Mouse (Mus musculus): ENCODE data around the gene Atp2a2. TPM values are rescaled to one million over a fixed set of nuclear protein-coding genes. Genes with fewer than 3 reads are reported as not detected.

Atp2a2 gene
- total RNA-seq, 1 experiment: 372 TPM

DNA sequence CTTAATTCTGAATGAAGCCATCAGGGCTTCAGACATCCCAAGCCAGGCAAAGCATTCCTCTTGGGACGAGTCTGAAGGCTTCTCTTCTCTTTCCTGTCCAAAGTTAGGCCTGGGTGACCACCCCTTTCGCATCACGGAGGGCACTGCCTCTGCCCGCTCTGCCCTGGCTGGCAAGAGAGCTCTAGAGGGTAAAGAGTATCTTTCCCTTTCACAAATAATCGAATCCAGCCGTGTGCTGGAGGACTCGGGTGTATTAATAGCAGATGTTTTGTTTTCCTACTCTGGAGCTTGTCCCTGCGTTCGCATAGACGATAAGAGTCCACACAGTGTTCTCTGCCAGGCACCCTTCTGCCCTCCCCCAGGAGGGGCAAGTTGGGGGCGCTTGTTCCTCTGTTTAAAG lies 25.7 kb upstream of the Atp2a2 start:
- H3K4me3 ChIP-seq (ENCODE audit: insufficient read depth in 1 of 2, low read depth in 1 of 2, low read length in 2 of 2, poor library complexity in 1 of 2, severe bottlenecking in 1 of 2): no peak overlapping the region
- H3K27ac ChIP-seq (ENCODE audit: insufficient read depth, low read depth, low read length, poor library complexity, severe bottlenecking): no peak overlapping the region
- DNase-seq (ENCODE audit: low read depth, low spot score): no peak
- peaks cover 12 to 15% of the 10 kb centered on the region in 2 experiments; a peak in 3 of 4 replicates for H3K4me1 ChIP-seq (ENCODE audit: control insufficient read depth in 2 of 2, insufficient read depth in 2 of 2, low read length in 2 of 2, poor library complexity in 1 of 2)
- in situ Hi-C loops (cut with MboI; ENCODE audit: low sequenced_read_pairs in 2 of 2, unreplicated experiment in 2 of 2): no loop called here
- no peak for TF ChIP-seq ZNF384 (IDR thresholded peaks at IDR 0.05; ENCODE audit: low read depth, low read length)
- TF ChIP-seq MAFK (IDR thresholded peaks at IDR 0.05; ENCODE audit: insufficient read depth, low read depth, low read length): no peak
- no peak for TF ChIP-seq HCFC1 (IDR thresholded peaks at IDR 0.05; ENCODE audit: borderline replicate concordance, insufficient read depth, low read length)
- TF ChIP-seq ZC3H11A (IDR thresholded peaks at IDR 0.05; ENCODE audit: borderline replicate concordance, low read depth, low read length): no peak
- TF ChIP-seq CHD2 (IDR thresholded peaks at IDR 0.05; ENCODE audit: low read depth, low read length): no peak
- no peaks in the 10 kb centered on the region for H3K9me3 ChIP-seq (ENCODE audit: control insufficient read depth, insufficient read depth, low read depth, low read length)
- no peak overlapping the region for H3K9ac ChIP-seq (ENCODE audit: insufficient read depth, low read depth, low read length, poor library complexity, severe bottlenecking)
- H3K36me3 ChIP-seq (ENCODE audit: control insufficient read depth, insufficient read depth, low read length, poor library complexity, severe bottlenecking): no peaks in the 10 kb centered on the region

DNA sequence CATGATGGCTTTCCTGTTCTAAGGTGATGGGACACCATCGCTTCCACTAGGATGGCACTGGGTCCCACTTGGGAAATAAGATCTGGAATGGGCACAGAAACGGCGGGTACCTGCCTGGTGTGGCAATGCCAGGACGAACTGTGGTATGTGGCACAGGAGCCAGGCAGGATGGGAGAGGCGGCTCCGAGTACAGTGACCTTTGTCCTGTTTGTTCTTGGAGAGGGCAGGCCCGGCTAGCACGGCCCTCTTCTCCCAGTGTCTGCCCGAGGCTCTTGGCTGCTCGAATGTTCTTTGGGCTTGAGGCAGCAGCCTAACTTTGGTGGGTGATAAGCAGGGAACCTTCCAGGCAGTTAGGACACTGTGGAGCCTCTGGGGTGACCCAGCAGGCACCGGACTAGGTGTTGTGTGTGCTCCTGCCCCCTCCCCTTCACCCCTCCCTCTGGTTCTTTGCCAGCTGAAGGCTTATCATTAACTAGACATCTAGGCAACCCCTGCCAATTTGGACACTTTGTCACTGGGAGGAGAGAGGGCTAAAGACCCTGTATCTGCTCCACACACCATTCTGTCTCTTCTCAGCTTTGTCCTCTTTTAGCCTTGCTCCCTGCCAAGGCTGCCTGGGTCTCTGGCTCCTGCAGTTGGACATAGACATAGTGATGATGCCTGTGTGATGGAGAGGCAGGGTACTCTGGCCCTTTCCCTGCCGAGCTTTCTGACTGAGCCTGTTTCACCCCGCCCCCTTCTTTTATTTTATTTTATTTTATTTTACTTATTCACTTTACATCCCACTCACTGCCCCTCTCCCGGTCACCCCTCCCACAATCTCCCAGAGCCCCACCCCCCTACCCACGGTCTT lies 25.1 kb upstream of the Atp2a2 start:
- no peak overlapping the region for H3K27ac ChIP-seq (ENCODE audit: insufficient read depth, low read depth, low read length, poor library complexity, severe bottlenecking)
- H3K4me1 ChIP-seq (ENCODE audit: control insufficient read depth in 2 of 2, insufficient read depth in 2 of 2, low read length in 2 of 2, poor library complexity in 1 of 2): peaks cover 12 to 15% of the 10 kb centered on the region in 2 experiments; a peak in 3 of 4 replicates
- in situ Hi-C loops (cut with MboI; ENCODE audit: low sequenced_read_pairs in 2 of 2, unreplicated experiment in 2 of 2): no loop called here
- H3K4me3 ChIP-seq (ENCODE audit: insufficient read depth in 1 of 2, low read depth in 1 of 2, low read length in 2 of 2, poor library complexity in 1 of 2, severe bottlenecking in 1 of 2): peak overlapping the region; percentile 11 to 17; a peak in 1 of 4 replicates
- H3K9me3 ChIP-seq (ENCODE audit: control insufficient read depth, insufficient read depth, low read depth, low read length): no peaks in the 10 kb centered on the region
- no peak for DNase-seq (ENCODE audit: low read depth, low spot score)
- TF ChIP-seq ZC3H11A (IDR thresholded peaks at IDR 0.05; ENCODE audit: borderline replicate concordance, low read depth, low read length): no peak
- TF ChIP-seq CHD2 (IDR thresholded peaks at IDR 0.05; ENCODE audit: low read depth, low read length): no peak
- no peak for TF ChIP-seq ZNF384 (IDR thresholded peaks at IDR 0.05; ENCODE audit: low read depth, low read length)
- TF ChIP-seq MAFK (IDR thresholded peaks at IDR 0.05; ENCODE audit: insufficient read depth, low read depth, low read length): no peak
- H3K36me3 ChIP-seq (ENCODE audit: control insufficient read depth, insufficient read depth, low read length, poor library complexity, severe bottlenecking): no peaks in the 10 kb centered on the region
- H3K9ac ChIP-seq (ENCODE audit: insufficient read depth, low read depth, low read length, poor library complexity, severe bottlenecking): no peak overlapping the region

DNA sequence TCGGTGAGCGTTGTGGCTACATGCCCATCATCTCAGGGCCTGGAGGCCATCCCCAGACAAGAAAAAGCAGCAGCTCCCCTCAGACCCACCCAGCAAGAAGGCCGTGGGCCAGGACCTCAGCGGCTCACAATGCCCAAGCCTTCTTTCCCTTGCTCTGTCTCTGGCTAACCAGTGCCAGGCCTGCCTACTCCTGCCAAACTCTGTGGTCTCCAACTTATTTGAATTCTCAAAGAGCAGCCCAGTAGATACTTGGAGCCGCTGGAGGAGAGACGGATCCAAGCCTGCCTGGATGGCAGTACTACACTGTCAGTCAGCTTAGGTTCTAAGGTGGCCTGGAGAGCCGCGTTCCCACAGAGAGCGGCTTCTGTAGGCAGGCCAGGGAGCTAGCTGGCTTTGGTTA lies 24.4 kb upstream of the Atp2a2 start:
- Histone ChIP-seq H3K27ac (ENCODE audit: insufficient read depth, low read depth, low read length, poor library complexity, severe bottlenecking) (no peak overlapping the region), H3K4me3 (ENCODE audit: insufficient read depth in 1 of 2, low read depth in 1 of 2, low read length in 2 of 2, poor library complexity in 1 of 2, severe bottlenecking in 1 of 2) (0 out of 4 replicates have a peak overlapping the region, but pooled peaks of 1 of the 2 experiments have one; percentile 17)

GRCm38 (mm10) chr5:122525238-122525931 lies 23.4 kb upstream of the Atp2a2 start:
- H3K9me3 ChIP-seq (ENCODE audit: control insufficient read depth, insufficient read depth, low read depth, low read length): no peaks in the 10 kb centered on the region
- H3K9ac ChIP-seq (ENCODE audit: insufficient read depth, low read depth, low read length, poor library complexity, severe bottlenecking): no peak overlapping the region
- no peak overlapping the region for H3K4me3 ChIP-seq (ENCODE audit: insufficient read depth in 1 of 2, low read depth in 1 of 2, low read length in 2 of 2, poor library complexity in 1 of 2, severe bottlenecking in 1 of 2)
- TF ChIP-seq CHD2 (IDR thresholded peaks at IDR 0.05; ENCODE audit: low read depth, low read length) (no peak), ZC3H11A (IDR thresholded peaks at IDR 0.05; ENCODE audit: borderline replicate concordance, low read depth, low read length) (no peak)
- peaks cover 12 to 15% of the 10 kb centered on the region in 2 experiments; a peak in 3 of 4 replicates for H3K4me1 ChIP-seq (ENCODE audit: control insufficient read depth in 2 of 2, insufficient read depth in 2 of 2, low read length in 2 of 2, poor library complexity in 1 of 2)
- H3K27ac ChIP-seq (ENCODE audit: insufficient read depth, low read depth, low read length, poor library complexity, severe bottlenecking): no peak overlapping the region
- in situ Hi-C loops (cut with MboI; ENCODE audit: low sequenced_read_pairs in 2 of 2, unreplicated experiment in 2 of 2): no loop called here
- DNase-seq (ENCODE audit: low read depth, low spot score): no peak
- H3K36me3 ChIP-seq (ENCODE audit: control insufficient read depth, insufficient read depth, low read length, poor library complexity, severe bottlenecking): no peaks in the 10 kb centered on the region

More for the DNA sequence above, 24.4 kb upstream of the Atp2a2 start:
- Histone ChIP-seq H3K9ac (ENCODE audit: insufficient read depth, low read depth, low read length, poor library complexity, severe bottlenecking) (no peak overlapping the region), H3K36me3 (ENCODE audit: control insufficient read depth, insufficient read depth, low read length, poor library complexity, severe bottlenecking) (no peaks in the 10 kb centered on the region), H3K9me3 (ENCODE audit: control insufficient read depth, insufficient read depth, low read depth, low read length) (no peaks in the 10 kb centered on the region), H3K4me1 (ENCODE audit: control insufficient read depth in 2 of 2, insufficient read depth in 2 of 2, low read length in 2 of 2, poor library complexity in 1 of 2) (peaks cover 12 to 15% of the 10 kb centered on the region in 2 experiments; a peak in 3 of 4 replicates)
- in situ Hi-C loops (cut with MboI; ENCODE audit: low sequenced_read_pairs in 2 of 2, unreplicated experiment in 2 of 2): no loop called here
- TF ChIP-seq HCFC1 (IDR thresholded peaks at IDR 0.05; ENCODE audit: borderline replicate concordance, insufficient read depth, low read length) (no peak), ZC3H11A (IDR thresholded peaks at IDR 0.05; ENCODE audit: borderline replicate concordance, low read depth, low read length) (no peak)
- DNase-seq (ENCODE audit: low read depth, low spot score): no peak

Measured in ES-E14 (cell line).